10 mouse cellular contexts compared by ENCODE assay signal in genomic region chr14:27096779-27097178, GRCm38 (mm10). TPM values are rescaled to one million over a fixed set of nuclear protein-coding genes. Genes with fewer than 3 reads are reported as not detected.
DNase-seq lines count a peak whose midpoint lies in the region; ATAC-seq and TF ChIP-seq lines count a peak whose summit lies in the region.
"Had no signal": no experiment of that assay in that cellular context is flagged by ENCODE, and none has a peak within 500 bp of the region (broad histone marks: within the 10 kb centered on the region; RNA-seq: fewer than 3 reads in every experiment).

No protein-coding gene starts in this region.

- no peak overlapping the region for H3K27ac ChIP-seq in heart, embryonic 12.5 days (ENCODE audit: poor library complexity, severe bottlenecking)
- no peak overlapping the region for H3K27ac ChIP-seq in forebrain, embryonic 15.5 days (replicated peaks)
- H3K27ac ChIP-seq in hindbrain, embryonic 12.5 days, result no peak overlapping the region
- no peak overlapping the region for H3K27ac ChIP-seq in lung, postnatal 0 days (ENCODE audit: low read length)

- peak; percentile 94 for TF ChIP-seq CTCF in lung, postnatal 0 days (IDR thresholded peaks at IDR 0.05)

- no peak overlapping the region for H3K4me2 ChIP-seq in heart, embryonic 12.5 days
- H3K4me2 ChIP-seq in forebrain, embryonic 15.5 days (replicated peaks), result no peak overlapping the region
- H3K4me2 ChIP-seq in hindbrain, embryonic 12.5 days (replicated peaks), result no peak overlapping the region
- no peak overlapping the region for H3K4me2 ChIP-seq in lung, postnatal 0 days (replicated peaks; ENCODE audit: low read depth, low read length)

- TF ChIP-seq EP300 in lung, postnatal 0 days (IDR thresholded peaks at IDR 0.05), result no peak

- no peaks in the 10 kb centered on the region for H3K27me3 ChIP-seq in heart, embryonic 12.5 days (replicated peaks)
- no peaks in the 10 kb centered on the region for H3K27me3 ChIP-seq in forebrain, embryonic 15.5 days
- H3K27me3 ChIP-seq in hindbrain, embryonic 12.5 days, result no peaks in the 10 kb centered on the region
- no peaks in the 10 kb centered on the region for H3K27me3 ChIP-seq in lung, postnatal 0 days (replicated peaks; ENCODE audit: insufficient read depth, low read length)

- H3K4me3 ChIP-seq in heart, embryonic 12.5 days, result no peak overlapping the region
- no peak overlapping the region for H3K4me3 ChIP-seq in forebrain, embryonic 15.5 days
- H3K4me3 ChIP-seq in hindbrain, embryonic 12.5 days, result no peak overlapping the region
- H3K4me3 ChIP-seq in lung, postnatal 0 days (ENCODE audit: low read depth, low read length), result no peak overlapping the region
- H3K4me3 ChIP-seq: megakaryocyte, embryonic 14.5 days had no signal

- no peak overlapping the region for H3K9ac ChIP-seq in heart, embryonic 12.5 days
- H3K9ac ChIP-seq in forebrain, embryonic 15.5 days (replicated peaks), result no peak overlapping the region
- H3K9ac ChIP-seq in hindbrain, embryonic 12.5 days, result no peak overlapping the region
- H3K9ac ChIP-seq in lung, postnatal 0 days (replicated peaks; ENCODE audit: low read depth), result no peak overlapping the region

- DNase-seq in heart, adult 11 months, result peak; percentile 95
- peak; percentile 81 for DNase-seq in brain, adult 2 months (ENCODE audit: low read depth, low spot score)
- DNase-seq in layer of hippocampus, adult 9-10 months (ENCODE audit: low spot score), result peak; percentile 86
- peak; percentile 85 for DNase-seq in lung, postnatal 0 days (ENCODE audit: low spot score)
- DNase-seq in retina, embryonic 14.5 days (ENCODE audit: low spot score), result peak; percentile 93

- H3K9me3 ChIP-seq in heart, embryonic 12.5 days (replicated peaks), result no peaks in the 10 kb centered on the region
- no peaks in the 10 kb centered on the region for H3K9me3 ChIP-seq in forebrain, embryonic 15.5 days
- H3K9me3 ChIP-seq in hindbrain, embryonic 12.5 days (replicated peaks), result no peaks in the 10 kb centered on the region
- no peaks in the 10 kb centered on the region for H3K9me3 ChIP-seq in lung, postnatal 0 days (ENCODE audit: low read length)
- H3K9me3 ChIP-seq: G1E; megakaryocyte, embryonic 14.5 days had no signal

- WGBS in heart, embryonic 12.5 days, result 32% methylated on average over 3 of the region's 3 CpGs
- 5% methylated on average over 3 of the region's 3 CpGs for WGBS in forebrain, embryonic 15.5 days
- 12% methylated on average over 3 of the region's 3 CpGs for WGBS in hindbrain, embryonic 12.5 days
- WGBS in lung, postnatal 0 days, result 22% methylated on average over 3 of the region's 3 CpGs

- ATAC-seq in heart, embryonic 12.5 days (ENCODE audit: insufficient number of reproducible peaks, low FRiP score), result no peak
- peak; percentile 65 for ATAC-seq in forebrain, embryonic 15.5 days (replicated peaks)
- ATAC-seq in hindbrain, embryonic 12.5 days (ENCODE audit: low FRiP score), result peak; percentile 44
- peak; percentile 78 for ATAC-seq in lung, postnatal 0 days

- H3K4me1 ChIP-seq in heart, embryonic 12.5 days (replicated peaks), result no peaks in the 10 kb centered on the region
- peaks cover 14% of the 10 kb centered on the region for H3K4me1 ChIP-seq in forebrain, embryonic 15.5 days
- peaks cover 2% of the 10 kb centered on the region; the same call in 1 of the 2 replicates for H3K4me1 ChIP-seq in hindbrain, embryonic 12.5 days
- no peaks in the 10 kb centered on the region for H3K4me1 ChIP-seq in lung, postnatal 0 days (ENCODE audit: insufficient read depth, low read depth, low read length)
- H3K4me1 ChIP-seq: megakaryocyte, embryonic 14.5 days had no signal

- peaks cover 18% of the 10 kb centered on the region; the same call in 1 of the 2 replicates for H3K36me3 ChIP-seq in heart, embryonic 12.5 days
- no peaks in the 10 kb centered on the region for H3K36me3 ChIP-seq in forebrain, embryonic 15.5 days
- H3K36me3 ChIP-seq in hindbrain, embryonic 12.5 days, result peaks cover 27% of the 10 kb centered on the region
- H3K36me3 ChIP-seq in lung, postnatal 0 days (ENCODE audit: insufficient read depth, low read length), result no peaks in the 10 kb centered on the region
- H3K36me3 ChIP-seq: G1E had no signal

RNA-seq across cellular contexts. Expression of gene Arhgef3, which starts 17.9 kb away (rescaled TPM):
- polyA plus RNA-seq in heart, embryonic 12.5 days (2016; fragmentation: Nextera tagmentation; extraction: Ambion mirVana), result 17.6 and 18.9 TPM in 2 replicates
- 3.7 and 4.9 TPM in 2 replicates for polyA plus RNA-seq in forebrain, embryonic 15.5 days (2015; fragmentation: Nextera tagmentation; extraction: Ambion mirVana)
- 6.6 and 7.6 TPM in 2 replicates for polyA plus RNA-seq in hindbrain, embryonic 12.5 days (2016; fragmentation: Nextera tagmentation; extraction: Ambion mirVana)
- polyA plus RNA-seq in lung, postnatal 0 days (2015; fragmentation: Nextera tagmentation; extraction: Ambion mirVana), result 37.3 and 44.8 TPM in 2 replicates

RNA-seq across cellular contexts. Expression of gene Il17rd, which starts 58.0 kb away (rescaled TPM):
- 1.5 and 1.7 TPM in 2 replicates for polyA plus RNA-seq in heart, embryonic 12.5 days (2016; fragmentation: Nextera tagmentation; extraction: Ambion mirVana)
- 1.5 and 1.8 TPM in 2 replicates for polyA plus RNA-seq in forebrain, embryonic 15.5 days (2015; fragmentation: Nextera tagmentation; extraction: Ambion mirVana)
- 7.6 and 8.6 TPM in 2 replicates for polyA plus RNA-seq in hindbrain, embryonic 12.5 days (2016; fragmentation: Nextera tagmentation; extraction: Ambion mirVana)
- polyA plus RNA-seq in lung, postnatal 0 days (2015; fragmentation: Nextera tagmentation; extraction: Ambion mirVana), result 2.1 and 2.2 TPM in 2 replicates
- polyA plus RNA-seq: G1E had no signal
